Mouse (Mus musculus) small intestine, adult 2 months (tissue): Measurements from ENCODE around the gene Brox. TPM values are rescaled to one million over a fixed set of nuclear protein-coding genes. Genes with fewer than 3 reads are reported as not detected.

Experiments used
- H3K27ac ChIP-seq: fragments of 200-500 bp; 2 replicates; pipeline ENCODE4 v1.5.1; 2012; ENCODE audit warnings: low read depth, low read length, control low read depth, inconsistent platforms; ENCODE audit not compliant: insufficient read depth
- H3K27me3 ChIP-seq: fragments of 200-500 bp; 2 replicates; pipeline ENCODE4 v1.6.1; 2012; ENCODE audit warnings: mild to moderate bottlenecking, moderate library complexity, low read length, inconsistent platforms; ENCODE audit not compliant: control insufficient read depth, insufficient read depth
- H3K36me3 ChIP-seq: fragments of 200-500 bp; 2 replicates; pipeline ENCODE4 v1.6.1; 2012; ENCODE audit warnings: mild to moderate bottlenecking, low read length, control low read depth, inconsistent platforms; ENCODE audit not compliant: control insufficient read depth, insufficient read depth
- H3K4me1 ChIP-seq: fragments of 200-500 bp; 2 replicates; pipeline ENCODE4 v1.6.1; 2012; ENCODE audit warnings: low read length, inconsistent platforms, mixed read lengths; ENCODE audit not compliant: control insufficient read depth, insufficient read depth, insufficient read length
- H3K4me3 ChIP-seq: fragments of 200-500 bp; 2 replicates; pipeline ENCODE4 v1.5.1; 2012; ENCODE audit warnings: low read depth, mild to moderate bottlenecking, control low read depth, inconsistent platforms, low read length, moderate library complexity
- CTCF ChIP-seq: fragments of 200-500 bp; IDR thresholded peaks from 2 replicates; pipeline ENCODE4 v1.5.1; 2012; ENCODE audit warnings: low read depth, mild to moderate bottlenecking, control low read depth, inconsistent platforms, low read length, moderate library complexity, mixed read lengths; ENCODE audit not compliant: insufficient replicate concordance, insufficient read length; ENCODE audit errors: extremely low read depth
- POLR2A ChIP-seq: fragments of 200-500 bp; IDR thresholded peaks from 2 replicates; pipeline ENCODE4 v1.6.1; 2012; ENCODE audit warnings: low read depth, mild to moderate bottlenecking, control low read depth, inconsistent platforms, low read length, moderate library complexity
- WGBS: fragments of 180-500 bp; shearing (Covaris S2); methylation state at CpG from one replicate; pipeline ENCODE4 v1.1.7; 2018; 5-methylcytosine and 5-hydroxymethylcytosine counted together
- polyA plus RNA-seq: library from polyadenylated mRNA; depleted of rRNA; stranded (reverse); fragments of >200 nt; gene quantifications from 2 replicates; pipeline ENCODE4 v1.2.3, GENCODE M21; 2012; rRNA removed

Brox gene
- polyA plus RNA-seq, 1 experiment, result 12.5 TPM

DNA sequence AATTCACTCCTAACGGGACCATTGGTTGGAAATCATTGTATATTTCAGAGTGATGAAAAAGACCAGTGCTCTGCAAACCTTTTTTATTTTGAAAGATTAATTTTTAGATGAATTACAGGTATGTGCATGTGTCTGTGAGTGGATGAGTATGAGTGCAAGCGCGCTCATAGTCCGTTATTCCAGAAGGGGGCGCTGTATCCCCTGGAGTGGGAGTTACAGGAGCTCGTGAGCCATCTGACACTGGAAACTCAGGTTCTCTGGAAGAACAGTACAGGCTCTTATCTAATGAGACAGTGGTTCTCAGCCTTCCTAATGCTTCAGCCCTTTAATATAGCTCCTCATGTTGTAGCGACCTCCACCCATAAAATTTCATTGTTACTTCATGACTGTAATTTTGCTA is 53.8 kb downstream of the Brox start:
- no peaks in the 10 kb centered on the region for H3K36me3 ChIP-seq
- H3K27ac ChIP-seq, result no peak overlapping the region
- H3K27me3 ChIP-seq, result 0 out of 2 replicates have a peak, but pooled peaks cover 2% of the 10 kb centered on the region
- TF ChIP-seq CTCF, result no peak
- TF ChIP-seq POLR2A, result no peak
- peaks cover under 1% of the 10 kb centered on the region; the same call in 1 of the 2 replicates for H3K4me1 ChIP-seq
- WGBS, result 69% methylated on average over 7 of the region's 7 CpGs
- no peak overlapping the region for H3K4me3 ChIP-seq

- Histone ChIP-seq H3K27me3 (no peaks in the 10 kb centered on the region; the same call in 1 of the 2 replicates), H3K27ac (no peak overlapping the region), H3K4me3 (no peak overlapping the region), H3K36me3 (no peaks in the 10 kb centered on the region), H3K4me1 (no peaks in the 10 kb centered on the region)
- WGBS, result 8% methylated on average over 2 of the region's 2 CpGs
- TF ChIP-seq CTCF (no peak), POLR2A (no peak)
Observed at GRCm38 (mm10) chr1:183237901-183238300, 59.2 kb downstream of the Brox start.

DNA sequence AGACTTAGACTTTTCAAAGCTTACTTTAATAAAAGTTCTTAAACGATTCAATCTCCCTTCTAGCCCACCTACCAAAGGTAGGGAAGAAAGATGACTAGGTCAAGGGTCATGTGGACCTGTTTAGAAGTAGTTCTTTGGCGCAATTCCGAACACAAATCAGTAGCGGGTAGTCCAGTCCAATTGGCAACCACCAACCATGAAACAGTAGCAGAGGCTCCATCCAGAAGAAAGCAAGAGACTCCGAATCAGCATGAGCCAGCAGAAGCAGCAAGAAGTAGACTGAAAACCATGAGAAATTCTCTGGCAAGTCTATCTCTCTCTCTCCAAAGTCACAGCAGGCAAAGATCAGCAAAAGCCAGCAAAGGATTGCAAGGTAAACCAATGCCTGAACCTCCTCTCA is 60.6 kb downstream of the Brox start:
- Histone ChIP-seq H3K36me3 (no peaks in the 10 kb centered on the region), H3K4me1 (no peaks in the 10 kb centered on the region), H3K27ac (no peak overlapping the region), H3K4me3 (no peak overlapping the region), H3K27me3 (no peaks in the 10 kb centered on the region; the same call in 1 of the 2 replicates)
- TF ChIP-seq POLR2A (no peak), CTCF (no peak)
- WGBS, result 87% methylated on average over 5 of the region's 5 CpGs

DNA sequence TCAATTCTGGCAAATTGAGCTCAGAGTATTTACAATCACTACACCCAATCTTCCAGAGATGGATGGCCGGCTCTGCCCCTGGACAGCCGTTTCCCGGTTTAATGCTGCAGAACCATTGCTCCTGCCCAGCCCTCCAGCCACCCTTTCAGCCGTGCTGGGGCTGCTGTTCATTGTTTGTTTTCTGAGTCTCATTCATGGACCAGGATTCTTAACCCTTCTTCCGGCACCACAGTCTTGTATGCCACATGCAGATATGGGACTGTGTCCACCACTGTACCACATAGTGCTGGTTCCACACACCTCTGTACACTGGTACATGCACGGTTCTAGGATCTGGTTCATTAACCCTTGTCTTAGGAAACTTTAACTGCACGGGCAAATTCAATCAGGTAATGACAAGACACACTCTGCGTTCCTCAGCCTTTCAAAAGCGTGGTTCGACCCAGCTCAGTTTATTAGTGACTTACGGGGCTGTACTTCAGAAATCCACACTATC is 63.3 kb downstream of the Brox start:
- H3K4me3 ChIP-seq, result no peak overlapping the region
- H3K27ac ChIP-seq, result no peak overlapping the region
- H3K27me3 ChIP-seq, result no peaks in the 10 kb centered on the region; the same call in 1 of the 2 replicates
- WGBS, result 71% methylated on average over 11 of the region's 11 CpGs
- no peaks in the 10 kb centered on the region for H3K36me3 ChIP-seq
- H3K4me1 ChIP-seq, result 0 out of 2 replicates have a peak, but pooled peaks cover 1% of the 10 kb centered on the region
- TF ChIP-seq POLR2A (no peak), CTCF (no peak)

- no peaks in the 10 kb centered on the region; the same call in 1 of the 2 replicates for H3K27me3 ChIP-seq
- H3K4me3 ChIP-seq, result no peak overlapping the region
- H3K36me3 ChIP-seq, result no peaks in the 10 kb centered on the region
- TF ChIP-seq CTCF, result no peak
- WGBS, result 61% methylated on average over 7 of the region's 7 CpGs
- H3K27ac ChIP-seq, result no peak overlapping the region
- 0 out of 2 replicates have a peak, but pooled peaks cover 1% of the 10 kb centered on the region for H3K4me1 ChIP-seq
Observed at GRCm38 (mm10) chr1:183232985-183233678, 63.9 kb downstream of the Brox start.

GRCm38 (mm10) chr1:183227469-183227868 is 69.6 kb downstream of the Brox start:
- 54% methylated on average over 7 of the region's 7 CpGs for WGBS
- Histone ChIP-seq H3K4me3 (no peak overlapping the region), H3K36me3 (no peaks in the 10 kb centered on the region), H3K27ac (no peak overlapping the region), H3K27me3 (no peaks in the 10 kb centered on the region), H3K4me1 (0 out of 2 replicates have a peak, but pooled peaks cover 1% of the 10 kb centered on the region)
- TF ChIP-seq POLR2A (no peak), CTCF (no peak)

Other genes with a start within 250 kb of the Brox start
- gene Disp1, start 75.7 kb downstream of the Brox start, polyA plus RNA-seq, result 6.3 and 7.5 TPM in 2 replicates
- gene Aida, start 679 bp downstream of the Brox start, polyA plus RNA-seq, result 2.7 and 5.4 TPM in 2 replicates
- gene Mia3, start 72.3 kb upstream of the Brox start, polyA plus RNA-seq, result 25.7 and 49.8 TPM in 2 replicates
- gene Taf1a, start 91.7 kb upstream of the Brox start, polyA plus RNA-seq, result 1.3 and 1.5 TPM in 2 replicates
- 0.10 and 0.15 TPM in 2 replicates for gene Hhipl2, start 120.9 kb upstream of the Brox start, polyA plus RNA-seq